Mouse (Mus musculus) liver, embryonic 16.5 days (tissue): ENCODE measurements at regions not wholly inside any gene's neighbourhood (a gene's known extent, or its start where the extent isn't known, plus 50 kb on each side); places are given as distances from the start of the nearest gene placed in this dataset.

Experiments
- ATAC-seq: fragments of 200-750 bp; cut with Nextera tagmentation; 2 replicates; pipeline ENCODE4 v1.8.0; 2017; ENCODE audit warnings: low read depth, mild to moderate bottlenecking, moderate number of reproducible peaks, moderate library complexity
- H3K27ac ChIP-seq: fragments of 300-500 bp; sonication (generic); 2 replicates; pipeline ENCODE4 v1.5.1; 2014; ENCODE audit warnings: mild to moderate bottlenecking, low read length
- H3K27me3 ChIP-seq: fragments of 300-500 bp; sonication (generic); 2 replicates; pipeline ENCODE4 v1.6.1; 2014; ENCODE audit warnings: low read depth, low read length, mixed read lengths; ENCODE audit not compliant: control insufficient read depth, insufficient read depth
- H3K36me3 ChIP-seq: fragments of 300-500 bp; sonication (generic); 2 replicates; pipeline ENCODE4 v1.6.1; 2014; ENCODE audit warnings: mild to moderate bottlenecking; ENCODE audit not compliant: control insufficient read depth, insufficient read depth
- H3K4me1 ChIP-seq: fragments of 300-500 bp; sonication (generic); 2 replicates; pipeline ENCODE4 v1.6.1; 2014; ENCODE audit warnings: low read depth, low read length, mixed read lengths; ENCODE audit not compliant: control insufficient read depth
- H3K4me2 ChIP-seq: fragments of 300-500 bp; sonication (generic); 2 replicates; pipeline ENCODE4 v1.6.1; 2014; ENCODE audit warnings: low read depth, low read length, mixed read lengths
- H3K4me3 ChIP-seq: fragments of 300-500 bp; sonication (generic); 2 replicates; pipeline ENCODE4 v1.5.1; 2014; ENCODE audit warnings: low read depth, mild to moderate bottlenecking, low read length
- H3K9ac ChIP-seq: fragments of 300-500 bp; sonication (generic); 2 replicates; pipeline ENCODE4 v1.6.1; 2014; ENCODE audit warnings: low read depth, low read length
- H3K9me3 ChIP-seq: fragments of 300-500 bp; sonication (generic); replicated peaks from 2 replicates; pipeline ENCODE4 v1.6.1; 2016; ENCODE audit warnings: low read length; ENCODE audit not compliant: control insufficient read depth
- WGBS: fragments of 180-500 bp; shearing (Covaris S2); extraction: QIAGEN DNeasy Blood & Tissue Kit; methylation state at CpG from one replicate; pipeline ENCODE4 v1.1.7; 2014; ENCODE audit not compliant: insufficient replicate concordance; 5-methylcytosine and 5-hydroxymethylcytosine counted together

GRCm38 (mm10) chr19:54200407-54200806 lies 156.5 kb downstream of the Adra2a start:
- no peaks in the 10 kb centered on the region for H3K4me1 ChIP-seq
- no peak overlapping the region for H3K4me2 ChIP-seq
- no peak overlapping the region for H3K4me3 ChIP-seq
- H3K9ac ChIP-seq = no peak overlapping the region
- no peaks in the 10 kb centered on the region for H3K9me3 ChIP-seq
- H3K27ac ChIP-seq = peak overlapping the region; percentile 51; the same call in 1 of the 2 replicates
- H3K36me3 ChIP-seq = no peaks in the 10 kb centered on the region
- 59% methylated on average over 6 of the region's 6 CpGs for WGBS
- no peak for ATAC-seq
- H3K27me3 ChIP-seq = no peaks in the 10 kb centered on the region

GRCm38 (mm10) chr19:54202456-54202855 lies 158.5 kb downstream of the Adra2a start:
- no peak for ATAC-seq
- Histone ChIP-seq H3K36me3 (no peaks in the 10 kb centered on the region), H3K9me3 (no peaks in the 10 kb centered on the region), H3K27me3 (no peaks in the 10 kb centered on the region), H3K9ac (no peak overlapping the region), H3K4me2 (no peak overlapping the region), H3K4me3 (no peak overlapping the region), H3K4me1 (no peaks in the 10 kb centered on the region), H3K27ac (no peak overlapping the region)
- 62% methylated on average over 6 of the region's 6 CpGs for WGBS

DNA sequence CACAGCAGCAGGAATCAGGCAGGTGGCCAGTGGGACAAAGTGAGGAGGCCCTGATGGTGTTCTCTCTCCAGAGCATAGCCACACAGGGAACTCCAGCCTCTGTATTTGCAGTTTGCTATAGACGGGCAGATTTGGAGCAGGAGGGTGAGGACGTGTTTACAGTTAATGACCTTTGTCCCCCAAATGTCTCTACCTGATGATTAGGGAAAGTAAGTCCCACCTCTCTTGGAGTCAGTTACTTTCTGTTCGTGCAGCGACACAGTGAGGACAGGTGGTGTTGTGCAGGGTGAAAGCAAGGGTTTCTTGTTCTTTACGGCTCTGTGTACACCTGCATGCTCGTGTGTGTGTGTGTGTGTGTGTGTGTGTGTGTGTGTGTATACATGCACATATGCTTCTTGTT lies 162.9 kb downstream of the Adra2a start:
- Histone ChIP-seq H3K4me1 (no peaks in the 10 kb centered on the region), H3K9me3 (no peaks in the 10 kb centered on the region), H3K9ac (no peak overlapping the region), H3K4me2 (no peak overlapping the region), H3K4me3 (no peak overlapping the region), H3K27me3 (no peaks in the 10 kb centered on the region), H3K36me3 (no peaks in the 10 kb centered on the region), H3K27ac (peak overlapping the region; percentile 41; the same call in 1 of the 2 replicates)
- WGBS = 50% methylated on average over 6 of the region's 6 CpGs
- peak; percentile 86 for ATAC-seq

GRCm38 (mm10) chr19:54212169-54212568 lies 168.2 kb downstream of the Adra2a start:
- no peak overlapping the region for H3K9ac ChIP-seq
- ATAC-seq = no peak
- 17% methylated on average over 7 of the region's 7 CpGs for WGBS
- no peak overlapping the region for H3K27ac ChIP-seq
- H3K4me1 ChIP-seq = no peaks in the 10 kb centered on the region
- H3K36me3 ChIP-seq = no peaks in the 10 kb centered on the region
- H3K4me3 ChIP-seq = no peak overlapping the region
- H3K27me3 ChIP-seq = no peaks in the 10 kb centered on the region
- H3K9me3 ChIP-seq = no peaks in the 10 kb centered on the region
- no peak overlapping the region for H3K4me2 ChIP-seq

GRCm38 (mm10) chr19:54244176-54244575 lies 200.2 kb downstream of the Adra2a start:
- ATAC-seq = no peak
- Histone ChIP-seq H3K9ac (no peak overlapping the region), H3K27me3 (no peaks in the 10 kb centered on the region), H3K9me3 (no peaks in the 10 kb centered on the region), H3K27ac (no peak overlapping the region), H3K36me3 (no peaks in the 10 kb centered on the region), H3K4me1 (no peaks in the 10 kb centered on the region), H3K4me2 (no peak overlapping the region), H3K4me3 (no peak overlapping the region)
- WGBS = 58% methylated on average over 6 of the region's 6 CpGs

- ATAC-seq = no peak
- H3K4me1 ChIP-seq = no peaks in the 10 kb centered on the region
- no peak overlapping the region for H3K9ac ChIP-seq
- H3K36me3 ChIP-seq = no peaks in the 10 kb centered on the region
- 21% methylated on average over 6 of the region's 6 CpGs for WGBS
- H3K27me3 ChIP-seq = no peaks in the 10 kb centered on the region
- no peak overlapping the region for H3K4me2 ChIP-seq
- H3K27ac ChIP-seq = no peak overlapping the region
- H3K9me3 ChIP-seq = no peaks in the 10 kb centered on the region
- H3K4me3 ChIP-seq = no peak overlapping the region
Measured at GRCm38 (mm10) chr19:54248256-54248936, 204.4 kb downstream of the Adra2a start.

DNA sequence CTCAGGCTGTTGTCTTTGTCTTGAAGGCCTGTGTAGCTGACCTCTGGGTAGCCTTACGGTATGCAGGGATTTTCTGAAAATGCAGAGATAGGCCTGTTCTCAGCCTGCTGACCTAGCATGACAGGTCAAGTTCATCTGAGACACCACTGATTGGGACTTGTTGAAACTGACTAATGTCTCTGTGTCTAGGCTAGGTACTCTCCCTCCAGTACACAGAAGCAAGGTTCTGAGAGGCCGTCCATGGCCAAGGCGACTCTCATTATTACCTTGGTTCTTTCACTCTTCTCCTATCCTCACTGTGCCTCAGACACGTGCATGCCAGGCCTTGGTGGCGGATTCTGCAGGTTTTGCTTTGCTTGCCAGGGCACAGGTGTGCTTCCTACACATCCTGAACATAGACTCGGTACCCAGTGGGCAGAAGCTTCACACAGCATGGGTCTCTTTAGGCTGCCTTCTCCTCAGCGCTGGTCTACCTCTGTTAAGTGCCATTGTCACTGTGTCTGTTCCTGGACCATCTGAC lies 208.3 kb downstream of the Adra2a start:
- no peaks in the 10 kb centered on the region for H3K36me3 ChIP-seq
- H3K27ac ChIP-seq = no peak overlapping the region
- no peak overlapping the region for H3K9ac ChIP-seq
- no peak overlapping the region for H3K4me2 ChIP-seq
- H3K9me3 ChIP-seq = no peaks in the 10 kb centered on the region
- no peak overlapping the region for H3K4me3 ChIP-seq
- no peaks in the 10 kb centered on the region for H3K27me3 ChIP-seq
- ATAC-seq = no peak
- whole genome bisulfite sequencing = 60% methylated on average over 7 of the region's 7 CpGs
- H3K4me1 ChIP-seq = no peaks in the 10 kb centered on the region

DNA sequence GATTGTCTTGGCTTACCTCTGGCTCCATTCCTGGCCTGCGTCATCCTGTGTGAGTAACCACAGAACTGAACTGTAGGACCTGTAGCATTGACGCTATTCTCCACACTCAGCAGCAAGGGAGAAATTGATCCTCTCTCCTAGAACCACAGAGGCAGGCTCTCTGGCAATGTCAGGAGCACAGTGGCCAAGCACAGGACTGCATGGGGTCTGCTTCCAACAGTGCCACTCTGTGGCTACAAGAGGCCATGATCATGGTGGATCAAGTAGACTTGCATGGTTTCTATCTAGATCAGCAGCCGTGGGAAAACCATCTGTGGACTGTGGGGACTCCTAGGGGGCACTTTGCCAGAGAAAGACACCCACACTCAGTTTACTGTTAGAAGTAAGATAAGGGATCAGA lies 213.9 kb downstream of the Adra2a start:
- Histone ChIP-seq H3K4me2 (no peak overlapping the region), H3K9ac (no peak overlapping the region), H3K9me3 (no peaks in the 10 kb centered on the region), H3K27ac (no peak overlapping the region), H3K4me1 (no peaks in the 10 kb centered on the region), H3K4me3 (no peak overlapping the region), H3K36me3 (no peaks in the 10 kb centered on the region), H3K27me3 (no peaks in the 10 kb centered on the region)
- no peak for ATAC-seq
- 66% methylated on average over 3 of the region's 3 CpGs for WGBS

- 15% methylated on average over 7 of the region's 7 CpGs for WGBS
Measured at GRCm38 (mm10) chr19:54259175-54259574, 215.2 kb downstream of the Adra2a start.

More at GRCm38 (mm10) chr19:54259175-54259574, 215.2 kb downstream of the Adra2a start:
- Histone ChIP-seq H3K27me3 (no peaks in the 10 kb centered on the region), H3K4me3 (no peak overlapping the region), H3K4me1 (no peaks in the 10 kb centered on the region), H3K9me3 (no peaks in the 10 kb centered on the region), H3K27ac (no peak overlapping the region), H3K36me3 (no peaks in the 10 kb centered on the region), H3K4me2 (no peak overlapping the region), H3K9ac (no peak overlapping the region)
- no peak for ATAC-seq
